Comparison of ENCODE assay signal across 18 mouse cellular contexts in the genomic region with DNA sequence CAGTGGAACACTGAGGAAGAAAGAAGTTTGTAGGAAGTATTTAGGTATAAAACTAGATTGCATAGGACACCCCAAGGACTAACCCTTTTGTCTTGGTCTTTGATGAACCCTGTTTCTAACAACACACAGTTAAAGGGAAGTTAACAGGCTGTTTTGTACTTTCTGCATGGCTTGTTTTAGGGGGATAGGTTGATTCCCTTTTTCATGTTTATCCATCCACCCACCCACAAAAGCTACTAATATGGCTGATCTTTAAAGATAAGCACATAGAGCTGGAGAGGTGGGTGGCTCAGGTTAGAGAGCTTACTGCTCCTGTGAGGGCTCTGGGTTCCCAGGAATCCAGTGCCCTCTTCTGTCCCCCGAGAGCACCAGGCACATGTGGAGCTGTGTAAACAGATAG. TPM values are rescaled to one million over a fixed set of nuclear protein-coding genes. Genes with fewer than 3 reads are reported as not detected.
DNase-seq lines count a peak whose midpoint lies in the region; TF ChIP-seq lines count a peak whose summit lies in the region.
"Had no signal": no experiment of that assay in that cellular context is flagged by ENCODE, and none has a peak within 500 bp of the region (broad histone marks: within the 10 kb centered on the region; RNA-seq: fewer than 3 reads in every experiment).

No protein-coding gene starts in this region.

- peaks cover 0 to under 1% of the 10 kb centered on the region in 2 experiments; a peak in 1 of 4 replicates for H3K4me1 ChIP-seq in MEL (ENCODE audit: control insufficient read depth in 1 of 2, insufficient read depth in 2 of 2, low read length in 2 of 2)

- H3K9ac ChIP-seq in MEL (ENCODE audit: control insufficient read depth, low read depth, low read length, poor library complexity, severe bottlenecking): no peak overlapping the region

- 0 out of 2 replicates have a peak, but pooled peaks cover 3% of the 10 kb centered on the region for H3K79me2 ChIP-seq in MEL (ENCODE audit: control insufficient read depth, insufficient read depth, low read length, poor library complexity)

- TF ChIP-seq EP300 in MEL (IDR thresholded peaks at IDR 0.05; ENCODE audit: low read depth in 1 of 2, low read length in 2 of 2): peak in 1 of 2 experiments; percentile 51; a peak in 1 of 4 replicates

- peak; percentile 7; the same call in 1 of the 2 replicates for TF ChIP-seq RAD21 in MEL (IDR thresholded peaks at IDR 0.05; ENCODE audit: low read depth, low read length)

- no peaks in the 10 kb centered on the region for H3K9me3 ChIP-seq in MEL (replicated peaks; ENCODE audit: insufficient read depth, low read length)
- H3K9me3 ChIP-seq: G1E had no signal

- no peak; a peak in 1 of 6 replicates for TF ChIP-seq CTCF in MEL (IDR thresholded peaks at IDR 0.05 in 2 of 3, conservative IDR thresholded peaks at IDR 0.05 in 1 of 3; ENCODE audit: control insufficient read depth in 1 of 3, insufficient read depth in 1 of 3, low read depth in 2 of 3, low read length in 3 of 3, poor library complexity in 1 of 3, severe bottlenecking in 1 of 3)

- H3K4me3 ChIP-seq in MEL (ENCODE audit: control insufficient read depth in 1 of 2, insufficient read depth in 1 of 2, low read depth in 2 of 2, low read length in 2 of 2): no peak overlapping the region

- H3K36me3 ChIP-seq in MEL (ENCODE audit: control insufficient read depth in 1 of 2, insufficient read depth in 2 of 2, low read length in 2 of 2): peaks cover 12 to 19% of the 10 kb centered on the region in 2 experiments

- no peaks in the 10 kb centered on the region for H3K27me3 ChIP-seq in MEL (ENCODE audit: control insufficient read depth in 1 of 2, insufficient read depth in 2 of 2, low read length in 2 of 2)
- H3K27me3 ChIP-seq: CH12.LX, Patski had no signal

- peak; percentile 45 for DNase-seq in B cell, adult 2 months
- DNase-seq in MEL (ENCODE audit: low read depth, low spot score): peak; percentile 65
- no peak for DNase-seq in thymus, postnatal 10 days (ENCODE audit: low spot score in 2 of 2)
- no peak for DNase-seq in frontal cortex, postnatal 14 days (ENCODE audit: low spot score in 2 of 2)
- DNase-seq: adrenal gland, adult 2 months; adrenal gland, adult 8-10 months; adrenal gland, postnatal 10 days; adrenal gland, postnatal 14 days; adrenal gland, postnatal 25 days; adrenal gland, postnatal 36 days; cerebellum, adult 11 months; cerebellum, adult 11-12 months; cerebellum, adult 18-20 months; cerebellum, adult 2 months; cerebellum, adult 8-10 months had no signal

- H3K27ac ChIP-seq in MEL (ENCODE audit: control insufficient read depth, low read depth, low read length): no peak overlapping the region

- TF ChIP-seq POLR2A in MEL (IDR thresholded peaks at IDR 0.05; ENCODE audit: control insufficient read depth in 1 of 2, insufficient read depth in 1 of 2, low read depth in 1 of 2, low read length in 2 of 2, poor library complexity in 1 of 2): no peak

TF ChIP-seq in MEL, 35 proteins besides CTCF, POLR2A, EP300 and RAD21:
- TF ChIP-seq ZMIZ1 (IDR thresholded peaks at IDR 0.05; ENCODE audit: low read depth, low read length): no peak
- no peak for TF ChIP-seq ETS1 (IDR thresholded peaks at IDR 0.05; ENCODE audit: low read depth, low read length)
- TF ChIP-seq SMC3 (IDR thresholded peaks at IDR 0.05; ENCODE audit: low read depth, low read length): no peak
- TF ChIP-seq TAL1 (IDR thresholded peaks at IDR 0.05; ENCODE audit: low read length): no peak
- TF ChIP-seq SIN3A (IDR thresholded peaks at IDR 0.05; ENCODE audit: low read length): no peak
- TF ChIP-seq MYB (IDR thresholded peaks at IDR 0.05; ENCODE audit: low read depth, low read length): no peak
- no peak for TF ChIP-seq USF2 (IDR thresholded peaks at IDR 0.05; ENCODE audit: borderline replicate concordance in 1 of 2, insufficient read depth in 1 of 2, low read depth in 1 of 2, low read length in 2 of 2)
- no peak for TF ChIP-seq NRF1 (IDR thresholded peaks at IDR 0.05; ENCODE audit: insufficient read depth, low read depth, low read length, poor library complexity, severe bottlenecking)
- no peak for TF ChIP-seq MAX (IDR thresholded peaks at IDR 0.05; ENCODE audit: low read length)
- TF ChIP-seq MAFK (IDR thresholded peaks at IDR 0.05; ENCODE audit: borderline replicate concordance, low read depth, low read length): no peak
- no peak for TF ChIP-seq KAT2A (conservative IDR thresholded peaks at IDR 0.05; ENCODE audit: low read depth, low read length)
- TF ChIP-seq MEF2A (IDR thresholded peaks at IDR 0.05; ENCODE audit: extremely low read depth, insufficient replicate concordance, low read depth, low read length, poor library complexity, severe bottlenecking): no peak
- TF ChIP-seq TBP (IDR thresholded peaks at IDR 0.05; ENCODE audit: low read depth, low read length): no peak
- no peak for TF ChIP-seq MAZ (IDR thresholded peaks at IDR 0.05; ENCODE audit: low read depth, low read length)
- no peak for TF ChIP-seq CHD2 (IDR thresholded peaks at IDR 0.05; ENCODE audit: low read length)
- no peak for TF ChIP-seq POLR2AphosphoS2 (IDR thresholded peaks at IDR 0.05; ENCODE audit: low read length)
- TF ChIP-seq ZNF384 (IDR thresholded peaks at IDR 0.05; ENCODE audit: low read depth, low read length): no peak
- TF ChIP-seq BHLHE40 (IDR thresholded peaks at IDR 0.05; ENCODE audit: borderline replicate concordance, low read depth, low read length): no peak

RNA-seq across cellular contexts. Expression of a gene that starts 11.9 kb away (rescaled TPM):
- 26.4 and 32.8 TPM in 2 replicates for total RNA-seq in MEL (2012; rRNA removed)
- polyA plus RNA-seq in MEL (2012; ENCODE audit: insufficient read depth in 1 of 2, insufficient read length in 2 of 2, low read depth in 1 of 2, low replicate concordance in 2 of 2, missing spikeins in 1 of 2): 10 to 100 TPM; 30.2 to 78.6 TPM

Comparison
In these comparisons a context has a peak if more than half of its experiments do, and no peak if none do; other contexts are left out.
1. DNase-seq: peak in B cell, adult 2 months (2 of 2) and MEL (single experiment); none in thymus, postnatal 10 days (0 of 2) and frontal cortex, postnatal 14 days (0 of 2).